Mouse (Mus musculus) neutrophil, adult 59 days (primary cell): ENCODE results near the gene Sorbs2. TPM values are rescaled to one million over a fixed set of nuclear protein-coding genes. Genes with fewer than 3 reads are reported as not detected.

Experiments used
- total RNA-seq, 2 experiments: library from RNA; stranded (reverse); gene quantifications; 1 replicate in 1 of 2; 2 replicates in 1 of 2; pipeline ENCODE4 v1.2.4; 2023

Gene Sorbs2
- under 1 TPM; 0.15 to 0.20 TPM for total RNA-seq

DNA sequence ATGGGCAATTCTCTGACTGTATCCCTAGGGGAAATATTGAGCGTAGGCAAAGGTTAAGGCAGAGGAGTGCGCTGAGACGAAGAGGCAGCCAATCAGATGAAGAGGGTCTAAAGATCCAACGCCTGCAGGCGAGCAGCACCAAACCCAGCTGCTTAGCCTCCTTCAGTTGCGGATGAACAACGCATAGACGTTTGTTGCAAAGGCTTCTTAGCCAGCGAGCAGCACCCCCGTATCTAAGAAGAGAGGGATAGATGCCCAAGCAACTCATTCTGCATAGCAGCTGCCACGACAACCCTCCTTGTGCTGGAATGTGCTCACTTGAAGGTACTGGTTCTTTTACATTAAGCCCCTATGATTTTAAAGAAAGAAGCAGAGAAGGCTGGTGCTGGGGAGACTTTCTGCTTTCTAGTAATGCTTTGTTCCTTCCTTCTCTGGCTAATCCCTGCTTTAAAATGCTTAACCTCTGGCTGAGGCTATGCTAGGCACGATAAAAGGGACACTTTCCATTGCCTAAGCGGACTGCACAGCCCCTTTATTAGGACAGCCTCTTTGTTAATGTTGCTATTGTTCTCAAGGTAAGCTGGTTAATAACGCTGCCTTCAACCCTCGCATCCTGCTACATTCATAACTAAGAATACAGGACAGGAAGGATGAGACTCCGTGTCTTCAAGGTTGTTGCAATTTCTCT, at the start of gene Sorbs2:
Gene Sorbs2 (plus strand): TSS at position 155 of the 688 bp plus-strand sequence.

Other genes with a start within 250 kb of the Sorbs2 start
- gene F11, start 245.8 kb upstream of the Sorbs2 start, total RNA-seq, result not detected
- not detected for gene Klkb1, start 212.9 kb upstream of the Sorbs2 start, total RNA-seq
- gene Gm45753, start 199.3 kb upstream of the Sorbs2 start, total RNA-seq, result not detected
- gene Cyp4v3, start 174.6 kb upstream of the Sorbs2 start, total RNA-seq, result 1 to 10 TPM; 3.7 to 4.6 TPM
- under 1 TPM; 0.24 to 0.29 TPM for gene Fam149a, start 125.5 kb upstream of the Sorbs2 start, total RNA-seq
- 1 to 10 TPM in 1 of 2 experiments, under 1 TPM in 1; 0.37 to 1.0 TPM for gene Tlr3, start 96.7 kb upstream of the Sorbs2 start, total RNA-seq